Mouse (Mus musculus) hindbrain, embryonic 15.5 days (tissue): ENCODE results near the gene Clec10a. TPM values are rescaled to one million over a fixed set of nuclear protein-coding genes. Genes with fewer than 3 reads are reported as not detected.

Experiments used
- polyA plus RNA-seq: library from polyadenylated mRNA; unstranded; fragments of >200 nt; fragmentation: Nextera tagmentation; extraction: Ambion mirVana; gene quantifications from 2 replicates; pipeline ENCODE4 v1.2.1, GENCODE M21; 2015

The Clec10a gene
- polyA plus RNA-seq, 1 experiment from 2014 or later, result 0.64 TPM

Other genes starting within 250 kb of the Clec10a start
- 68.4 and 69.9 TPM in 2 replicates for gene Gps2, start 242.3 kb upstream of the Clec10a start, polyA plus RNA-seq
- gene Eif5a, start 234.2 kb upstream of the Clec10a start, polyA plus RNA-seq, result 1,083 and 1,119 TPM in 2 replicates
- gene Ybx2, start 220.4 kb upstream of the Clec10a start, polyA plus RNA-seq, result 6.7 and 6.8 TPM in 2 replicates
- gene Slc2a4, start 208.0 kb upstream of the Clec10a start, polyA plus RNA-seq, result 3.4 and 4.1 TPM in 2 replicates
- gene Cldn7, start 191.4 kb upstream of the Clec10a start, polyA plus RNA-seq, result 0.34 and 1.0 TPM in 2 replicates
- gene Ctdnep1, start 175.0 kb upstream of the Clec10a start, polyA plus RNA-seq, result 23.5 and 27.1 TPM in 2 replicates
- gene Elp5, start 173.7 kb upstream of the Clec10a start, polyA plus RNA-seq, result 163 and 174 TPM in 2 replicates
- 561 and 571 TPM in 2 replicates for gene Gabarap, start 165.1 kb upstream of the Clec10a start, polyA plus RNA-seq
- gene Phf23, start 160.4 kb upstream of the Clec10a start, polyA plus RNA-seq, result 56.1 and 62.2 TPM in 2 replicates
- gene Dvl2, start 155.6 kb upstream of the Clec10a start, polyA plus RNA-seq, result 26.4 and 28.7 TPM in 2 replicates
- gene Acadvl, start 140.8 kb upstream of the Clec10a start, polyA plus RNA-seq, result 58.0 and 62.2 TPM in 2 replicates
- gene Dlg4, start 139.3 kb upstream of the Clec10a start, polyA plus RNA-seq, result 23.8 and 24.1 TPM in 2 replicates
- 2.8 and 4.7 TPM in 2 replicates for gene Asgr1, start 102.1 kb upstream of the Clec10a start, polyA plus RNA-seq
- gene Asgr2, start 63.6 kb upstream of the Clec10a start, polyA plus RNA-seq, result not detected in 2 replicates
- gene Mgl2, start 25.9 kb upstream of the Clec10a start, polyA plus RNA-seq, result 1.4 and 1.6 TPM in 2 replicates
- gene Slc16a11, start 56.6 kb downstream of the Clec10a start, polyA plus RNA-seq, result 7.6 and 8.1 TPM in 2 replicates
- gene Slc16a13, start 64.9 kb downstream of the Clec10a start, polyA plus RNA-seq, result 14.3 and 16.5 TPM in 2 replicates
- 5.5 and 5.6 TPM in 2 replicates for gene Bcl6b, start 73.6 kb downstream of the Clec10a start, polyA plus RNA-seq
- gene 0610010K14Rik, start 81.7 kb downstream of the Clec10a start, polyA plus RNA-seq, result 168 and 175 TPM in 2 replicates
- gene Gm21988, start 83.6 kb downstream of the Clec10a start, polyA plus RNA-seq, result 13.7 TPM in 2 replicates
- gene Rnasek, start 83.6 kb downstream of the Clec10a start, polyA plus RNA-seq, result 394 and 408 TPM in 2 replicates
- gene Alox12, start 99.2 kb downstream of the Clec10a start, polyA plus RNA-seq, result 1.2 and 1.7 TPM in 2 replicates
- 0.08 TPM in 1 of 2 replicates, not detected in the other for gene Alox12e, start 166.4 kb downstream of the Clec10a start, polyA plus RNA-seq
- not detected in 2 replicates for gene Alox15, start 195.8 kb downstream of the Clec10a start, polyA plus RNA-seq